Mouse (Mus musculus) CD4-positive helper T cell, adult 2 months (primary cell): ENCODE results near the gene Prss33.

Experiments used
- DNase-seq: peaks from one replicate; pipeline ENCODE4 v3.0.0-alpha.2; 2012; ENCODE audit warnings: low read depth, missing footprints, low spot score

The Prss33 gene

DNA sequence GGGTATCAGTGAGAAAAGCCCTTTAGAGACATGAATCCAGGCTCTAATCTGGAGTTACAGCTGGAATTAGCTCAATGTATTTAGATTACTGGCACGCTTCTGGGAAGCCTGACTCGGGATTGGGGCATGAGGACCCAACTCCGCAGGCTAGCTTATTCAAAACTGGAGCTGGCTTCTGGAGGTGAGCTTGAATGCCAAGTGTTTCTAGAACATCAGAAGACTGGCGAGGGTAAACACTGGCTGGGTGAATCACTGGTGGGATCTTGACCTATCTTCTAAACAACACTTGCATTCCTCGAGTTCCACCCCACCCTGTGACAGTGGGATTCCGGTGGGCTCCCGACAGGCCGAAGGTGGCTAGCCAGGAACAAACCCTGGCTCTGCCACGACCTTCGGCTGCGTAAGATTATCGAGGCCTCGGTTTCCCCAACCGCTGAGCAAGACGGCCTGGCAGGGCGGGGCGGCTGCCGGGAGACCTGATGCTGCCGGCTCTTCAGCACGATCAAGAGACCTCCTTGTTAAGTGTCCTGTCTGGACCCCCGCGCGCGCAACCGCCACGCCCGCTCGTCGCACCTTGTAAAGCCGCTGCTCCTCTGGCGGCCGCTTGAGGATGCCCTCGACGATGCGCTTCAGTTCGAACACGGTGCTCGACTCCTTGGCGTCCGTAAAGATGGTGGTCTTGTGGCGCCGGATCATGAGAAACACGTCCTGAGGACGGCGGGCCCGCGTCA is 7.4 kb downstream of the Prss33 start:
- DNase-seq = peak; percentile 79

DNA sequence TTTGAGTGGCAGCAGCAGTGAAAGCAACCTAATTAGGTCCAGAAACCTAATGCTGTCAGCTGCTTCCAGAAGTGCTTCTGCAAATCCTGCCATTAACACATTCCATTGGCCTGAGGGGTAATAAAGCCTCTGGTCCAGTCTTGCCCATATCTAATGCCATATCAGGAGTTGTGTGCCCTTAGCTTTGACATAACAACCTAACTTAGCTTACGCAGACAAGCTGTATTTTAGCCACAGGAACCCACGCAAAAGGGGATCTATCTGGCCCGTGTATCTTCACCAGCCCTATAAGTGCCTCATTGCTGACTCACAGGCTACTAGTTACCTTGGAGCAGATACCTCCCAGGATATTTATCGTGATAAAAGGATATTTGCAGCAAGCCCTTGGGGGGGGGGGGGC is 10.3 kb downstream of the Prss33 start:
- DNase-seq = no peak

DNA sequence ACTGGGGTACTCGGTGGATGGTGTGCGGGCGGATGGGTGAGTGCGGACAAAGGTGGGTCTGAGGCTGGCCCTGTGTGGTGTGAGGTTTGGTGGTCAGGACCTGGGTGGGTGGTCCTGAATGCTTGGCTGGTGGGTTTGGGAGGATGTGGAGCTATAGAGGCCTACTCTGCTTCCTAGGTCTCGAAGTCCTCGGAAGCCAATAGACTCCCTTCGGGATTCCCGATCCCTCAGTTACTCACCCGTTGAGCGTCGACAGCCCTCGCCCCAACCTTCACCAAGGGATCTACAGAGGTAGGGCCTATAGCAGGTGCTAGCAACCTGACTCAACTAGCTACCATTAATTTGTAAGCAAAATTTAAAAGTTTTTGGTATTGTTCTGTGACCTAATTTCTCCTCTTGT is 12.2 kb downstream of the Prss33 start:
- DNase-seq = no peak

DNA sequence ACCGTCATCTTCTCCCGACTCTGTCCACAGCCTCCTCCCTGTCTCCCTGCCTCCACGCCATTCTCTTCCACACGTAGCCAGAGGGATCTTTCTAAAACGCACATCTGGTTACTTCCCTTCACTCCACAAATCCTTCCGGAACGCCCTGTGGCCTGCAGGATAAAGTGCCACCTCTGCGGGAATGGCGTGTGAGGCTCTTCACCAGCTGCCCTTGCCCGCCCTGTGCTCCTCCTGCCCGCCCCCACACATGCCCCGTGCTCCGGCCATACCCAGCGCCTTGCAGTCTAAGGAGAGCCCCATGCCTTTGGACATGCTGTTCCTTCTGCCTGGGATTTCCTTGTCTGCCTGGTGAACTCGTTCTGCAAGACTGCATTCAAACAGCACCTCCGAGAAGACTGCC is 12.8 kb downstream of the Prss33 start:
- DNase-seq = no peak

DNA sequence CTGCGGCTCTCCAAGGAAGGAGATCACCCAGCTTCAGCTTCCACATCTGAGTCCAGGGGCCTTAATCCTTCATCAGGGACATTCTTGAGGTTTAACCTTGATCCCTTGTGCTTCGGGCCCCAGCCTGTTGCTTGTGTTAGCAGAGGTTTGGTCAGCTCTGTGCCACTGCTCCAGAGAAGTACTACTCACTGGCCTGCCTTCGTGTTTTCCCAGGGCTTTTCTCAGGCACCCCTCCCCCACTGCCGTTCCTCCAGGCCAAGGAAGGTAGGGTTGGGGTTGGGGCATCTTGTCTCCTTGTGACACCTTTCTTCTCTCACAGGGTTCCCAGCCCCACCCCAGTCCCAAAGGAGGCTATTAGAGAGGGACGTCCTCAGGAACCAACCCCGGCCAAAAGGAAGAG is 13.8 kb downstream of the Prss33 start:
- no peak for DNase-seq

DNA sequence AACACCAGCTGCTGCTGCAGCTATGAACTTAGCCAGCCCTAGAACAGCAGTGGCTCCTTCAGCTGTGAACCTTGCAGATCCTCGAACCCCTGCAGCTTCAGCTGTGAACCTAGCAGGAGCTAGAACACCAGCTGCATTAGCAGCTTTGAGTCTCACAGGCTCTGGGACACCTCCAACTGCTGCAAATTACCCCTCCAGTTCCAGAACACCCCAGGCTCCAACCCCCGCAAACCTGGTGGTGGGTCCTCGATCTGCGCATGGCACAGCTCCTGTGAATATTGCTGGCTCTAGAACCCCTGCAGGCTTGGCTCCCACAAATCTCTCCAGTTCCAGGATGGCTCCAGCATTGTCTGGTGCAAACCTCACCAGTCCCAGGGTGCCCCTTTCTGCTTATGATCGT is 15.1 kb downstream of the Prss33 start:
- no peak for DNase-seq

DNA sequence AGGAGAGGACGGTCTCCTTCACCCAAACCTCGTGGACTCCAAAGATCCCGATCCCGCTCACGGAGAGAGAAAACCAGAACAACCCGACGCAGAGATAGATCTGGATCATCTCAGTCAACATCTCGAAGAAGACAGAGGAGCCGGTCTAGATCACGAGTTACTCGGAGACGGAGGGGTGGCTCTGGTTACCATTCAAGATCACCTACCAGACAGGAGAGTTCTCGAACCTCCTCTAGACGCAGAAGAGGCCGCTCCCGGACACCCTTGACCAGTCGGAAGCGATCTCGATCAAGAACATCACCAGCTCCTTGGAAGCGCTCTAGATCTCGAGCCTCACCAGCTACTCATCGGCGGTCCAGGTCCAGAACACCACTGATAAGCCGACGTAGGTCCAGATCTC is 16.6 kb downstream of the Prss33 start:
- no peak for DNase-seq

DNA sequence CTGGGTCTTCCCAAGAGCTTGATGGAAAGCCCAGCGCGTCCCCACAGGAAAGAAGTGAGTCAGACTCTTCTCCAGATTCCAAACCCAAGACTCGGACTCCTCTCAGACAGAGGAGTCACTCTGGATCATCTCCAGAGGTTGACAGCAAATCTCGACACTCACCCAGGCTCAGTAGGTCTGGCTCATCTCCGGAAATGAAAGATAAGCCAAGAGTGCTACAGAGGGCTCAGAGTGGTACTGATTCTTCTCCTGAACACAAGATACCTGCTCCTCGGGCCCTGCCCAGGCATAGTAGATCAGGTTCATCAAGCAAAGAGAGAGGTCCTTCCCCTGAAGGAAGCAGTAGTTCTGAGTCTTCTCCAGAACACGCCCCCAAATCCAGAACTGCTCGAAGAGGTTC is 17.3 kb downstream of the Prss33 start:
- DNase-seq = no peak

DNA sequence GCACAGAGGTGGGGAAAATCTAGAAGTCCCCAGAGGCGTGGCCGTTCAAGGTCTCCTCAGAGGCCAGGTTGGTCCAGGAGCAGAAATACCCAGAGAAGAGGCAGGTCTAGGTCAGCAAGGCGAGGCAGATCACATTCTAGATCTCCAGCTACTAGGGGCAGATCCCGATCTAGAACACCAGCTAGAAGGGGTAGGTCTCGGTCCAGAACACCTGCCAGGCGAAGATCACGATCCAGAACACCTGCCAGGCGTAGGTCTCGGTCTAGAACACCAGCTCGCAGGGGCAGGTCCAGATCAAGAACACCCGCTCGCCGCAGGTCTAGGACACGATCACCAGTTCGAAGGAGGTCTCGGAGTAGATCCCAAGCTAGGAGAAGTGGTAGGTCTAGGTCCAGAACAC is 20.2 kb downstream of the Prss33 start:
- DNase-seq = peak; percentile 1

DNA sequence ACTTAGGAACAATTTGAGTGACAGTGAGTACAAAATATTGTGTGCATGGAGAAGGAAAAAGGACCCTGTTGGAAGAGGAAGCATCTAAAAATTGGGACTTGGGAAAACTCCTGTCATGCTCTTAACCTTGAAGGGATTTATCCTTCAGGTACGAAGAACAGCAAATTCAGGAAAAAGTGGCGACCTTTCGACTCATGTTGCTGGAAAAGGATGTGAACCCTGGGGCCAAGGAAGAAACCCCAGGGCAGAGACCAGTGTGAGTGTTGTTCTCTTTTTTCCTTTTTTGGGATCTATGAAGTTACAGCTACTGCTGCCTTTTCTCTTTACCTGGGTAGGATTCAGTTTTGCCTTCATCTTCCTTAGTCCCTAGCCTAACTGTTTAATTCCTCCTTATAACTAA is 27.9 kb downstream of the Prss33 start:
- peak; percentile 1 for DNase-seq

DNA sequence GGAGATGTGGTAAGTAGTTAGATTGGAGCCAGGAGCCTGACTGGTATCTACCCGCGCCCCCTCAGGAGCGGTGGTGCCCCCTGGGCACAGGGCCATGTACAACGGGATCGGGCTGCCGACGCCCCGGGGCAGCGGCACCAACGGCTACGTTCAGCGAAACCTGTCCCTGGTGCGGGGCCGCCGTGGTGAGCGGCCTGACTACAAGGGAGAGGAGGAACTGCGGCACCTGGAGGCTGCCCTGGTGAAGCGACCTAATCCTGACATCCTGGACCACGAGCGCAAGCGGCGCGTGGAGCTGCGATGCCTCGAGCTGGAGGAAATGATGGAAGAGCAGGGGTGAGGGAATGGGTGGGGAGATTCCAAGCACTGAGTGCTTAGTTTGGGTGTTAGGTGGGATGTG is 29.0 kb downstream of the Prss33 start:
- peak; percentile 60 for DNase-seq

DNA sequence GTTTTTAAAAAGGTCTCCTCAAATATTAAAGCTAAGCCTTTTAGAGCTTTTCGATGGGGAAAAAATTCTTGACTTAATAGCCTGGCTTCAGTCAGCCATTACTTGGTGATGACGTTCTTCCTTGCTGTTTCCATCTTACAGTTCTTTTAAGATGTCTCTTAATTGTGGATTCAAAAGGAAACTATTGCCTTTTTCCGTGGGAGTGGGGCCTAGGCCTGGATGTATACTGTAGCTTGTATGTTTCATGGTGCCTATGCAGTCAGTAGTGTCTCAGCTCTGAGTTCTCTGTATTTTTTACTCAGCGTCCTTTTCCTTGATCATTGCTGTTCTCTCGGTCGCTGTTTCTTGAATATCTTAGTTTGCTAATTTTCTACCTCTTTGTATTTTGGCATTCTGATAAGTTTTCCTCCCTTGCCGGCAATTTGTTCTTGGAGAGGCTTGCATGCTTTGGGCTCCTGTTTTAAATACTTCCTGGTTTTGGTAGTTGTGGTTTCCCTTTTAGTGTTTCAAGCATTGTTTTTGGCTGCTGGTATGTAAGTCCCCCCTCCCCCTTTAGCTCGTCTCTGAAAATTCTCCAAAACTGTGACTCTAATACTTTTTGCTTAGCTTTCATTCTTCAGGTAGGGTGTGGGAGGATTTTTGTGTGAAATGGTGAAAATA is 31.3 kb downstream of the Prss33 start:
- peak; percentile 75 for DNase-seq

DNA sequence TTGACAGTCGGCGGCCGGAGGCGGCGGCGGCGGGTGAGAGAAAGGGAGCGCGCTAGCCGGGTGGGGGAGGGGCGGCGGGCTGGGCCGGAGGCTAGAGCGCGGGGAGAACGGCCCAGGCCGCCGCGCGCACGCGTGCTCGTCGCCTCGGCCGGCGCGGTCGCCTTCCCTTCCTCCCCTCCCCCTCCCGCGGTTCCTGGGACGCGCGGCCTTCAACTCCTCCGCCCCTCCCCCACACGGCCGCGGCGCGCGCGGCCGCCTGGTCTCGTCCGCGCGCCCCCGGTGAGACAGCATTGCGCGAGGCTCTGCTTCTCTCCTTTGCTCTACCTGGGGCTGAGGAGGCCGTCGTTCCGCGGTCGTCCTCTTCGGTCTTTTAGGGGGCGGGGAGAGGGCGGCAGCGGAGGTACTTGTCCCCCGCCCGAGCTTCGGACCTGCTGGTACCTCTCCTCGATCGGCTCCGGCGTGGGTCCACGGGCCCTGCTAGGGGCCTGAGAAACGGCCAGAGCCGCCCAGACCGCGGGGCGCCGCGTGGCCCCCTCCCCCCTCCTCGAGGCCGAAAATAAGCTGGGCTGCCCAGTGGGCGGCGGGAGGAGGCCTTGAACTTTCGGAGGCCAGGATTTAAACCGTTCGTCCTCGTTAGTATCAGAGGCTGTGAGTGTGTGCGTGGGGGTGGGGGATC is 32.4 kb downstream of the Prss33 start:
- peak; percentile 89 for DNase-seq

DNA sequence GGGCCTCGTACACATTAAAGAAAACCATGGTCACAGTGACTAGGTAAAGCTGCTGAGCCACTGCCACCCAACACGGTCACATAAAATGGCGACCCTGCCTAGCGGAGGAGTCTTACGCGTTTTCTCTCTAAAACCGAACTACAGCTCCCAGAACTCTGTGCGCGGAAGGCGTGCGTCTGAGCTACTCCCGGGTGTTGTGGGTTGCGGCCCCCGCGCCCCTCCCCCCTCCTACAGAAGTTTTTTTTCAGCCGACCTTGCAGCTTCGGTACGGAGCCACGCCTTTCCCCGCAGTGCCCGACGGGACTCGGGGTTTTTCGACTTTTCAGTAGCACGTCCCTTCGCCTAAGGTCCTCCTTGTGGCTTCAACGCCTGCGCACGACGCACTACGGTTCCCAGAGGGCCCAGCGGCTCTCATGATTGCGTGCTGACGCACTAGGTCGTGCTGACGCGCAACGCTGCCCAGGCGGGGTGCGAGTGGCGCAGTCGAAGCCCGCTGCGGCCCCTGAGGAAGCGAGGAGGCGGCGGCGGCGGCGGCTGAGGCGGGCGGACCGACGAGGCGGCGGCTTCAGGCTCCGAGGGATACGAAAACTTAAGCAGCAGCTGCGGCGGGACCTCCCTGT is 33.0 kb downstream of the Prss33 start:
- DNase-seq = peak; percentile 100

DNA sequence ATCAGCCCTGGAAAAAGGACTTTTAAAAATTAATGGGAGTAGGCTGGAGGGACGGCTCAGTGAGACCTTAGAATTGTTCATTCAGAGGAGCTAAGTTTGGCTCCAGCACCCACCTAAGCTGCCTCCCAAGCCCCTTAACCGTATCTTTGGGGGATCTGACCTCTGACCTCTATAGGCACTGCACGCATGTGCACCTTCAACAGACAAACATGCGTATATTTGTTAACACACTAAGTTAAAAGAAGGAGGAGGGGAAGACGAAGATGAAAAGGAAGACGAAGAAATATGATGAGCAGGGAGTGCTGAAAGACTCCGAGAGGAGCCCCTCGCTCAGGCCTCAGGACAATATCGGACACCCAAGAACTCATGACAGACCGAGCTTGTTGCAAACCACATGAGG is 34.2 kb downstream of the Prss33 start:
- no peak for DNase-seq

DNA sequence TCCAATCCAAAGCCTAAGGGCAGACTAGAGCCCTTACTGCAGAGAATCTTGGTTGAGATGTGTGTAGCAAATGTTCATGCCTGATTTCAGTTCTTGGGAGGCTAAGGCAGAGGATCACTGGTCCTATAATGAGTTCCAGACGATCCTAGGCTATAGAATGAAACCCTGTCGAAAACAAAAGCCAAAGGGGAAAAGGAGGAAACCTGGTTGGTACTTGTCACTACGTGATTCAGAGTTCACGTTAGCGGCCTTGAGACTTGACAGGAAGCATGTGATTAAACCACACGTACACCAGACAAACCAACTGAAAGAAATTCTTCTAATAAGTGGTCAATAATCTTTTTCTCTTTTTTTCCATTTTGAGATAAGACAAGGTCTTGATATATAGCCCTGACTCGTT is 38.5 kb downstream of the Prss33 start:
- DNase-seq = peak; percentile 70

DNA sequence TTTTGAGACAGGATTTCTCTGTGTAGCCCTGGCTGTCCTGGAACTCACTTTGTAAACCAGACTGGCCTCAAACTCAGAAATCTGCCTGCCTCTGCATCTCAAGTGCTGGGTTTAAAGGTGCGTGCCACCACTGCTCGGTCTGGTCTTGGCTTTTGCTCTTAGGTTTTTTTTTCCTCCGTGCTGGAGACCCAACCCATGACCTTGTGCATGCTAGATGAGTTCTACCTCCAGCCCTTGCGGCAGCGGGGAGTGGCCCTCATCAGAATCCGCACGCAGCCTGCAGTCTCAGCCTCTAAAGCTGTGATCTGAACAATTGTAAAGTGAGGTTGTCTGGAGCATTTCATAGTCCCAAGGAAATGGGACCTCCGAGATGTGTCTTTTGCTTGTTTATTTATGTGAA is 40.5 kb downstream of the Prss33 start:
- no peak for DNase-seq

DNA sequence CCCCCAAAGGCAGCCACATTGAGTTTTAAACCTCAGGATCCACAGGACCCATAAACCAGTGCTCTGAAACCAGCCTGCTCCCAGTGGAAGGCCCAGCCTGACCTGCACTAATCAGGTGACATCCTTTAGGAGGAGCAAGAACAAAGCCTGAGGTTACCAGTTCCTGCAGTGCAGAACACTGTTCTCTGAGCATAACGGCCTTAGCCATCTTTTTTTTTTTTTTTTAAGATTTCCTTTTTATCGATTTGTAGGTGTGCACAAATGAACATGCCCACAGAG is 44.8 kb downstream of the Prss33 start:
- DNase-seq = peak; percentile 34

DNA sequence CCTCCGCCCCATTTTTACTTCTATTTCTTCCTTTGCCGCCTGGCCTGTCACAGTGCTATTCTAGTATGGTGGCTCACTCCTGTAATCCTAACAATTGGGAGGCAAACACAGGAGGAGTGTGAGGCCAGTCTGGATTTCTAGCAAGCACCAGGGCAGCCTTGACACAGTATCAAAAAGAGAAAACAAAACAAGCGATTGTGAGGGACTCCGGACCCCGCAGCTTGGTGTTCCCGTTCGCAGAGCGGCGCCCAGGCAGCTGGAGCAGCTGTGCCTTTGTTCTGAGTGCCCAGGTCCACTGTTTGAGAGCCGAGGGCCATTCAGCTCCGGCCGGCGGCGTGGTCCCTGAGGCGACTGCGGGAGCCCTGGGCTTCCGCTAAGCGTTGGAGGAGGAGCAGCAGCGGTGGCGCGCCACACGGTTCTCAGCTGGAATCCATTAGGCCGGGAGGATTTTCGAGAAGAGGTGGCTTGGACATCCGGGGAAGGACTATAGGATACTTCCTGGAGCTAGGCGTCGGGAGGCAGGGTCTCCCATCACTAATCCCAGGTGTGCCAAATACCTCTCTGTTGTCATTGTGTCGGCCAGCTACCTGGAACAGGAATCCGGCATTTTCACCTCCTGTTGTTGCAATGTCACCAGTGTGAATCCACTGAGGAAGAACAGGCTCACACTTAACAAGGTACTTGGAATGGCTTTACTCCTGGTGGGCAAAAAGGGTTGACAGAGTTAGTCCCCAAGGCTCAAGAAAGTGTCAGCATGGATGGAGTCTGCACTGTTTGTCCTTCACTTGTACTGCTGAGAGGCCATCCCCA is 45.4 kb downstream of the Prss33 start, which contains the start of gene Srrm2:
TSS of gene Srrm2 (plus strand) at position 264 of the 810 bp plus-strand sequence.
- peak; percentile 58 for DNase-seq

DNA sequence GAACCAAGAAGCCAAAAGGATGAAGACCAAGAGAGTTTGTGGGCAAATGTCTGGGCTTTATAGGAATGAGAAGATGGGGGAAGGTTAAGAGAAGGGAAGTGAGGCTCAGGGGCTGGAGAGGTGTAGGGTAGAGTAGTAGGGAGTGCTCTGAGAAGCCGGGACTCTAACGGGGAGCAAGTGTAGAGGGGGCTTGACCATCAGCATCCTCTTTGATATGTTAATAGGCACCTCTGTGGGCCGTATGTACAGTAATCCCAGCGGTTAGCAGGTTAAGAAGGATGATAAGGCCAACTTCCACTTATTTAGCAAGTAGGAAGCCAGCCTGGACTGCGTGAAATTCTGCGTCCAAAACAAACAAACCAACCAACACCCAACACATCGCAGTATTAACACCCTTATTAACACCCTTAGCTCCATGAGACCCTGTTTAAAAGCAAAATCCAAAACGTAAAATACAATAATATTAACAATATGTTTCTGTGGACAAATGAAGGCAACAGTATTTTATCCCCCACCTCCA is 46.0 kb downstream of the Prss33 start:
- DNase-seq = no peak

DNA sequence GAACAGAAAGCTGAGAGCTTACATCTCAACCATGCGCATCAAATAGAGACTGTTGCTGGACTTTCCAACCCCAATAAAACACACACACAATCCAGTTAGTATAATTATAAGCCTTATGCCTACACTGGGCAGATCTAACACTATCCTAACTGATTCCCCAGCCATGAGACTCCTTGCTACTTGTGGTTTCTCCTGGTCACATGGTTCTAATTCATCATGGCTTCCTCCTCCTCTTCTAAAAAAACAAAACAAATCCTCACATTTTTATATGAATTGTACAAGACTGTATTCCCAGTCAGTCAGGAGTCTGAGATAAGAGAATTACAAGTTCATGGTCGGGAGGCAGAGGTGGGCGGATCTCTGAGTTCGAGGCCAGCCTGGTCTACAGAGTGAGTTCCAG is 46.9 kb downstream of the Prss33 start:
- DNase-seq = no peak

DNA sequence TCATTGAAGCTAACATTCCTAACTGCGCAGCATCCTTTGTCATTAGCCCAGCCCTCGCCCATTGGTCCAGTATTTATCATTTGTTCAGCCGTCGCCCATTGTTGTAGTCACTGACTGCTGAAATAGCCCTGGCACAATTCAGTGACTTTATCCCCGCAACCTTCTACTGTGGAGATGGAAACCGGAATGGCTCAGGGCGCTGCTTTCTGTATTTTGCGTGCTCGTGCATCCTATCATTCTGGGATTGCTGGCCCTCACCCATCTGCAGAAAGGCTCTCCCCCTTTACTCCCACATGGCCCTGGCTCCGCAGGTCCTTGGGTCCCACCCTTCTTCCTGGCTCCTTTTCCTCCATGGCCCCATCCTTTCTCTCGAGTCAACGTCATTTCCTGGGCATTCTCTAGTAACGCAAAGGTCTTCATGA is 49.3 kb downstream of the Prss33 start:
- DNase-seq = no peak
